Mouse (Mus musculus): Measurements from ENCODE around the gene Gm8229.
"Not testable (repeated sequence)": the region's sequence is repeated elsewhere in the genome, so short reads cannot be mapped to it uniquely, and the experiment has no call there.

The Gm8229 gene

GRCm38 (mm10) chr14:44365057-44365456 lies at the start of gene Gm8229:
Gm8229 (plus strand) TSS chr14:44365357.
- CTCF ChIA-PET = not testable (repeated sequence)

GRCm38 (mm10) chr14:44338484-44338883 lies 26.7 kb upstream of the Gm8229 start, which contains the start of gene Gm5930:
Gm5930 (minus strand) TSS chr14:44338584.
- CTCF ChIA-PET = not testable (repeated sequence)

- CTCF ChIA-PET = not testable (repeated sequence)
Measured at GRCm38 (mm10) chr14:44361416-44361815, 3.7 kb upstream of the Gm8229 start.

GRCm38 (mm10) chr14:44362301-44362700 lies 2.9 kb upstream of the Gm8229 start:
- CTCF ChIA-PET = not testable (repeated sequence)

GRCm38 (mm10) chr14:44384233-44384632 lies 19.1 kb downstream of the Gm8229 start:
- CTCF ChIA-PET = not testable (repeated sequence)

GRCm38 (mm10) chr14:44410588-44410987 lies 45.4 kb downstream of the Gm8229 start, which contains the start of gene Gm3371:
Gm3371 (minus strand) TSS chr14:44410688.
- CTCF ChIA-PET = not testable (repeated sequence)
